Mouse (Mus musculus) stomach, embryonic 15.5 days (tissue): Measurements from ENCODE around the gene Csrnp1. TPM values are rescaled to one million over a fixed set of nuclear protein-coding genes. Genes with fewer than 3 reads are reported as not detected.

Experiments
- ATAC-seq: fragments of 200-750 bp; cut with Nextera tagmentation; 2 replicates; pipeline ENCODE4 v1.8.0; 2017; ENCODE audit warnings: low read depth, moderate number of reproducible peaks, moderate TSS enrichment; ENCODE audit not compliant: insufficient read depth, low FRiP score
- H3K27ac ChIP-seq: fragments of 300-500 bp; sonication (generic); 2 replicates; pipeline ENCODE4 v1.5.1; 2015; ENCODE audit warnings: mild to moderate bottlenecking, inconsistent platforms
- H3K27me3 ChIP-seq: fragments of 300-500 bp; sonication (generic); replicated peaks from 2 replicates; pipeline ENCODE4 v1.6.1; 2015; ENCODE audit warnings: inconsistent platforms
- H3K36me3 ChIP-seq: fragments of 300-500 bp; sonication (generic); 2 replicates; pipeline ENCODE4 v1.6.1; 2015; ENCODE audit warnings: inconsistent platforms
- H3K4me1 ChIP-seq: fragments of 300-500 bp; sonication (generic); 2 replicates; pipeline ENCODE4 v1.6.1; 2015; ENCODE audit warnings: inconsistent platforms
- H3K4me2 ChIP-seq: fragments of 300-500 bp; sonication (generic); 2 replicates; pipeline ENCODE4 v1.6.1; 2015; ENCODE audit warnings: mild to moderate bottlenecking, inconsistent platforms
- H3K4me3 ChIP-seq: fragments of 300-500 bp; sonication (generic); replicated peaks from 2 replicates; pipeline ENCODE4 v1.5.1; 2015; ENCODE audit warnings: inconsistent platforms
- H3K9ac ChIP-seq: fragments of 300-500 bp; sonication (generic); 2 replicates; pipeline ENCODE4 v1.6.1; 2015; ENCODE audit warnings: inconsistent platforms
- H3K9me3 ChIP-seq: fragments of 300-500 bp; sonication (generic); 2 replicates; pipeline ENCODE4 v1.6.1; 2016; ENCODE audit warnings: inconsistent platforms
- WGBS: fragments of 180-500 bp; shearing (Covaris S2); methylation state at CpG from one replicate; pipeline ENCODE4 v1.1.7; 2015; 5-methylcytosine and 5-hydroxymethylcytosine counted together
- polyA plus RNA-seq: library from polyadenylated mRNA; unstranded; fragments of >200 nt; fragmentation: Nextera tagmentation; extraction: Ambion mirVana; gene quantifications from 2 replicates; pipeline ENCODE4 v1.2.1, GENCODE M21; 2015

The Csrnp1 gene
- polyA plus RNA-seq, 1 experiment from 2014 or later: 5.7 TPM

DNA sequence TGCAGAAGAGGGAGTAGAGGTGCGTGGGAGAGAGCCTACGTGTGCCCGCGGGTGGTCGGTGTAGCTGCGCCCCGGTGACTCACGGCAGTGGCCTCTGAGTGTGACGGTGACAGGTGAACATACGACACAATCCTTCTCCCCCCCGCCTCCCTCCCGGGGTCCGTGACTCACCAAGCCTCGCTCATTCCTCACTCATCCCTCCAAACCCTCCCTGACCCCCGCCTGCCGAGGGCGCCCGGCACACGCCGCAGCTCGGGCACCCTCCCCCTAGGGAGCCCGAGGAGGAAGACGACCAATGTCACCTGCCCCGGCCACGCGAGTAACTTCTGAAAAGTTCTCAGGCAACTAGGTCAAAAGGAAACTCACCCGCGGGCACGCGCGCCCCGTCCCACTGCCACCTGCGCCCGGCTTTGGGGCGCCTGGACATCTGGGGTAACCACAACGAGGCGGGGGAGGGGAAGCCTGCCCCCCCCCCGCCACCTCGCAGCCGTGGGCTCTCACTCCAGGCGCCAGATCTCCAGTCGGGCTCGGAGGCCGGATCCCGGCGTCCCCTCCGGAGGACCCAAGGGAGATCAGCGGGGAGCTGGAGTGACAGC is 1.4 kb downstream of the Csrnp1 start:
- Histone ChIP-seq H3K4me3 (peak overlapping the region; percentile 76), H3K27ac (peak overlapping the region; percentile 96), H3K9me3 (no peaks in the 10 kb centered on the region), H3K4me2 (peak overlapping the region; percentile 96), H3K36me3 (no peaks in the 10 kb centered on the region), H3K9ac (peak overlapping the region; percentile 45), H3K27me3 (no peaks in the 10 kb centered on the region), H3K4me1 (peaks cover 57% of the 10 kb centered on the region)
- WGBS: 0% methylated on average over 37 of the region's 48 CpGs
- ATAC-seq: no peak; the same call in 1 of the 2 replicates

GRCm38 (mm10) chr9:119982241-119982811 is 2.1 kb downstream of the Csrnp1 start:
- peak overlapping the region; percentile 76 for H3K4me3 ChIP-seq
- WGBS: 5% methylated on average over 11 of the region's 11 CpGs
- H3K4me1 ChIP-seq: peaks cover 64% of the 10 kb centered on the region
- no peaks in the 10 kb centered on the region for H3K9me3 ChIP-seq
- ATAC-seq: peak; percentile 13
- H3K9ac ChIP-seq: no peak overlapping the region; the same call in 1 of the 2 replicates
- H3K4me2 ChIP-seq: peak overlapping the region; percentile 96
- no peaks in the 10 kb centered on the region for H3K36me3 ChIP-seq
- peak overlapping the region; percentile 96 for H3K27ac ChIP-seq
- no peaks in the 10 kb centered on the region for H3K27me3 ChIP-seq

GRCm38 (mm10) chr9:119981183-119982179 is 3.0 kb downstream of the Csrnp1 start:
- Histone ChIP-seq H3K9ac (peak overlapping the region; percentile 27; the same call in 1 of the 2 replicates), H3K36me3 (no peaks in the 10 kb centered on the region), H3K4me1 (peaks cover 72% of the 10 kb centered on the region), H3K4me3 (peak overlapping the region; percentile 76), H3K9me3 (no peaks in the 10 kb centered on the region), H3K4me2 (peak overlapping the region; percentile 96), H3K27ac (peak overlapping the region; percentile 96), H3K27me3 (no peaks in the 10 kb centered on the region)
- peak; percentile 24 for ATAC-seq
- 3% methylated on average over 16 of the region's 16 CpGs for WGBS

GRCm38 (mm10) chr9:119980770-119981182 is 3.7 kb downstream of the Csrnp1 start:
- 3% methylated on average over 4 of the region's 4 CpGs for WGBS
- ATAC-seq: no peak; the same call in 1 of the 2 replicates
- H3K9ac ChIP-seq: 0 out of 2 replicates have a peak overlapping the region, but pooled peaks have one; percentile 1
- H3K9me3 ChIP-seq: no peaks in the 10 kb centered on the region
- no peaks in the 10 kb centered on the region for H3K27me3 ChIP-seq
- H3K27ac ChIP-seq: peak overlapping the region; percentile 96
- peak overlapping the region; percentile 96 for H3K4me2 ChIP-seq
- no peaks in the 10 kb centered on the region for H3K36me3 ChIP-seq
- H3K4me1 ChIP-seq: peaks cover 74% of the 10 kb centered on the region
- H3K4me3 ChIP-seq: peak overlapping the region; percentile 76

- H3K27me3 ChIP-seq: no peaks in the 10 kb centered on the region
- 57% methylated on average over 2 of the region's 2 CpGs for WGBS
- no peaks in the 10 kb centered on the region for H3K9me3 ChIP-seq
- ATAC-seq: no peak
- H3K36me3 ChIP-seq: no peaks in the 10 kb centered on the region
- H3K4me1 ChIP-seq: peaks cover 71% of the 10 kb centered on the region
- H3K4me2 ChIP-seq: no peak overlapping the region
- no peak overlapping the region for H3K4me3 ChIP-seq
- no peak overlapping the region for H3K9ac ChIP-seq
- no peak overlapping the region for H3K27ac ChIP-seq
Measured at GRCm38 (mm10) chr9:119979749-119980148, 4.7 kb downstream of the Csrnp1 start.

DNA sequence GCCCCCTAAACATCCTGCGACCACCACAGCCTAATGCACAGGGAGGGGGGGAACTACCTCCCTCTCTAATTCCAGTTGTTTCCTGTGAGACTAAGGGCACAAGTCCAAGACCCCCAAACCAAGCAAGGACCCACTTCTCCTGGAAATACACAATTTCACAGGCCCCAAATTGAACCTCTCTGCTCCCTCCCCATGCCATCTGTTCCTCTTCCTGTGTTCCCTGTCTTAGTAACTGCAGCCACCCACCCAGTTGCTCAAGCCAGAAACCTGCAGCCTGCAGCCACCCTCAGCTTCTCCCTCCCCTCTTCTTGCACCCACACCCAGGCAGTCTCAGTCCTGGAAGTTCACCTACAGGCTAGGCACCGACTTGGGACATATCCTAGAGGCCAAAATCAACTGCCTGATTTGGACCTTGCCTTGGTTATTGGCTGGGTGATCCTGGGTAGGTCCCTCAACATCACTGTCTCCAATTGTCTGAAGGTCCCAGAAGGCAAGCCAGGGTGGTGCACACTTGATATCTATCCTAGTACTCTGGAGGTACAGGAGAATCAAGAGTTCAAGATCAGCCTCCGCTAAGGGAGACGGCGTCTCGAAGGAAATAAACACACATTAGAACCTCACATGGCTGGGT is 5.5 kb downstream of the Csrnp1 start:
- Histone ChIP-seq H3K36me3 (peaks cover 6% of the 10 kb centered on the region), H3K4me2 (no peak overlapping the region), H3K4me3 (no peak overlapping the region), H3K9ac (no peak overlapping the region), H3K4me1 (peaks cover 63% of the 10 kb centered on the region), H3K27me3 (no peaks in the 10 kb centered on the region), H3K9me3 (no peaks in the 10 kb centered on the region), H3K27ac (no peak overlapping the region)
- 73% methylated on average over 6 of the region's 6 CpGs for WGBS
- no peak for ATAC-seq

- no peak overlapping the region for H3K4me3 ChIP-seq
- H3K27ac ChIP-seq: peak overlapping the region; percentile 32; the same call in 1 of the 2 replicates
- no peaks in the 10 kb centered on the region for H3K9me3 ChIP-seq
- no peaks in the 10 kb centered on the region for H3K27me3 ChIP-seq
- peaks cover 12% of the 10 kb centered on the region for H3K36me3 ChIP-seq
- 37% methylated on average over 9 of the region's 9 CpGs for WGBS
- peaks cover 61% of the 10 kb centered on the region for H3K4me1 ChIP-seq
- no peak overlapping the region; the same call in 1 of the 2 replicates for H3K9ac ChIP-seq
- peak overlapping the region; percentile 9; the same call in 1 of the 2 replicates for H3K4me2 ChIP-seq
- no peak for ATAC-seq
Measured at GRCm38 (mm10) chr9:119978151-119978810, 6.2 kb downstream of the Csrnp1 start.

GRCm38 (mm10) chr9:119977557-119978060 is 6.8 kb downstream of the Csrnp1 start:
- no peaks in the 10 kb centered on the region for H3K27me3 ChIP-seq
- ATAC-seq: no peak
- WGBS: 27% methylated on average over 5 of the region's 5 CpGs
- H3K4me1 ChIP-seq: peaks cover 57% of the 10 kb centered on the region
- H3K9ac ChIP-seq: no peak overlapping the region
- H3K4me3 ChIP-seq: no peak overlapping the region
- peaks cover 19% of the 10 kb centered on the region for H3K36me3 ChIP-seq
- no peaks in the 10 kb centered on the region for H3K9me3 ChIP-seq
- peak overlapping the region; percentile 9; the same call in 1 of the 2 replicates for H3K4me2 ChIP-seq
- H3K27ac ChIP-seq: peak overlapping the region; percentile 32

DNA sequence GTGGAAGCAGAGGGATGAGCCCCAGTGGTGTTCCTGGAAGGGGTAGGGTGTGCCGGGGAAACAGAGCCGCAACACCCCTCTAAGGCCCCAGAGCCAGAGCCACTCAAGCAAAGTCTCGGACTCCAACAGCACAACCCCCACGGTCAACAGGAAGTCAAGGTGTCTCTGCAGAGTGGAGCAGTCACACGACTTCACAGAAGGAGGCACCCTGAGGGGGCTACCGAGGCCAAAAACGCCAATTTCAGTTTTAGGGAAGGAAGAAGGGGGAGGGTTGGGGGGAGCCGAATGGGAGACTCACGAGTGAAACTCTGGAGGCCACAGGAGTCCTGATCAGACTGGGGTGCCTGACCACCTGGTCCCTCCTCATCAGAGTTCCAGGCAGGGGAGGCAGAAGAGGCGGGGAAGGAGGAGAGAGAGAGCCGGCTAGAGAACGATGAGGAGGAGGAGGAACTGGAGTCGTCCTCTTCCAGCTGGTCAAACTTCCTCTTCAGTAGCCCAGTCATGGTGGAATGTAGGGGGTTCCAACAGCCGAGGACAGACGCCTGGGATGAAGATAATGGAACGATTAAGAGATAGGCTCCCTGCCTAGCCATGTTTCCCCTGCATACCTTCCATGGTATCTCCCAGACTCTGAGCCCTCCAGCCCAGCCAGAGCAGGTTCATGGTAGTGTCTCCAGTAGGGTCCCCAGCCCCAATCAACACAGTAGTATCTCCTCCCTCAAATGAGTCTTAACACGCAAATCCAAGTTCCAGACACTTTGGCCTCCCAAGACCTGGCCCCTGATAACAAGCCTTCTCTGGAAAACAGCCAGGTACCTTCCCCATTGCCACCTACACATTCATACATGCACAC is 7.5 kb downstream of the Csrnp1 start:
- no peak for ATAC-seq
- 26% methylated on average over 17 of the region's 17 CpGs for WGBS
- Histone ChIP-seq H3K4me1 (peaks cover 50% of the 10 kb centered on the region), H3K4me2 (peak overlapping the region; percentile 21; the same call in 1 of the 2 replicates), H3K27me3 (no peaks in the 10 kb centered on the region), H3K4me3 (no peak overlapping the region), H3K36me3 (peaks cover 21% of the 10 kb centered on the region), H3K27ac (no peak overlapping the region; the same call in 1 of the 2 replicates), H3K9me3 (no peaks in the 10 kb centered on the region), H3K9ac (no peak overlapping the region)

GRCm38 (mm10) chr9:119975286-119975685 is 9.2 kb downstream of the Csrnp1 start:
- Histone ChIP-seq H3K9ac (no peak overlapping the region), H3K4me1 (peaks cover 44% of the 10 kb centered on the region), H3K4me3 (no peak overlapping the region)

More at GRCm38 (mm10) chr9:119975286-119975685, 9.2 kb downstream of the Csrnp1 start:
- WGBS: 87% methylated on average over 4 of the region's 4 CpGs
- Histone ChIP-seq H3K27me3 (no peaks in the 10 kb centered on the region), H3K9me3 (no peaks in the 10 kb centered on the region), H3K36me3 (peaks cover 21% of the 10 kb centered on the region), H3K27ac (no peak overlapping the region), H3K4me2 (no peak overlapping the region)
- no peak for ATAC-seq
